Mouse (Mus musculus) heart, embryonic 12.5 days (tissue): ENCODE measurements at regions not wholly inside any gene's neighbourhood (a gene's known extent, or its start where the extent isn't known, plus 50 kb on each side); places are given as distances from the start of the nearest gene placed in this dataset. TPM values are rescaled to one million over a fixed set of nuclear protein-coding genes. Genes with fewer than 3 reads are reported as not detected.

Experiments used
- ATAC-seq: fragments of 200-750 bp; cut with Nextera tagmentation; 2 replicates; pipeline ENCODE4 v1.8.0; 2017; ENCODE audit warnings: moderate TSS enrichment, moderate library complexity; ENCODE audit not compliant: insufficient number of reproducible peaks, low FRiP score
- H3K27ac ChIP-seq: fragments of 300-500 bp; sonication (generic); 2 replicates; pipeline ENCODE4 v1.5.1; 2016; ENCODE audit warnings: mild to moderate bottlenecking, moderate library complexity; ENCODE audit not compliant: poor library complexity, severe bottlenecking
- H3K27me3 ChIP-seq: fragments of 300-500 bp; sonication (generic); replicated peaks from 2 replicates; pipeline ENCODE4 v1.6.1; 2016; ENCODE audit warnings: mild to moderate bottlenecking, moderate library complexity
- H3K36me3 ChIP-seq: fragments of 300-500 bp; sonication (generic); 2 replicates; pipeline ENCODE4 v1.6.1; 2016; ENCODE audit warnings: mild to moderate bottlenecking, moderate library complexity
- H3K4me1 ChIP-seq: fragments of 300-500 bp; sonication (generic); replicated peaks from 2 replicates; pipeline ENCODE4 v1.6.1; 2016; ENCODE audit warnings: mild to moderate bottlenecking
- H3K4me2 ChIP-seq: fragments of 300-500 bp; sonication (generic); 2 replicates; pipeline ENCODE4 v1.6.1; 2016; ENCODE audit warnings: mild to moderate bottlenecking, moderate library complexity
- H3K4me3 ChIP-seq: fragments of 300-500 bp; sonication (generic); 2 replicates; pipeline ENCODE4 v1.5.1; 2016; ENCODE audit warnings: mild to moderate bottlenecking
- H3K9ac ChIP-seq: fragments of 300-500 bp; sonication (generic); 2 replicates; pipeline ENCODE4 v1.6.1; 2016; ENCODE audit warnings: mild to moderate bottlenecking, moderate library complexity
- H3K9me3 ChIP-seq: fragments of 300-500 bp; sonication (generic); replicated peaks from 2 replicates; pipeline ENCODE4 v1.6.1; 2016; ENCODE audit warnings: mild to moderate bottlenecking, moderate library complexity
- WGBS: fragments of 180-500 bp; shearing (Covaris S2); methylation state at CpG from one replicate; pipeline ENCODE4 v1.1.7; 2016; 5-methylcytosine and 5-hydroxymethylcytosine counted together
- microRNA-seq: library from miRNA; unstranded; fragments of <30 nt; microRNA quantifications from one replicate; pipeline ENCODE4, GENCODE M21; 2017

GRCm38 (mm10) chr3:17865112-17865511, 83.1 kb upstream of the Cypt12 start:
- Histone ChIP-seq H3K36me3 (no peaks in the 10 kb centered on the region), H3K9me3 (no peaks in the 10 kb centered on the region), H3K4me3 (no peak overlapping the region), H3K27ac (no peak overlapping the region), H3K27me3 (no peaks in the 10 kb centered on the region), H3K9ac (no peak overlapping the region), H3K4me2 (no peak overlapping the region), H3K4me1 (no peaks in the 10 kb centered on the region)
- ATAC-seq = no peak
- 71% methylated on average over 4 of the region's 4 CpGs for WGBS

GRCm38 (mm10) chr3:17870895-17871482, 77.2 kb upstream of the Cypt12 start:
- no peak for ATAC-seq

GRCm38 (mm10) chr3:17895869-17896268, 52.3 kb upstream of the Cypt12 start:
- no peaks in the 10 kb centered on the region for H3K36me3 ChIP-seq
- H3K9me3 ChIP-seq = no peaks in the 10 kb centered on the region
- H3K4me3 ChIP-seq = no peak overlapping the region
- 19% methylated on average over 2 of the region's 2 CpGs for WGBS
- no peak overlapping the region for H3K9ac ChIP-seq
- no peak overlapping the region for H3K4me2 ChIP-seq
- H3K4me1 ChIP-seq = no peaks in the 10 kb centered on the region
- ATAC-seq = no peak
- no peak overlapping the region for H3K27ac ChIP-seq
- H3K27me3 ChIP-seq = no peaks in the 10 kb centered on the region

More at GRCm38 (mm10) chr3:17870895-17871482, 77.2 kb upstream of the Cypt12 start:
- H3K27me3 ChIP-seq = no peaks in the 10 kb centered on the region
- no peaks in the 10 kb centered on the region for H3K9me3 ChIP-seq
- no peak overlapping the region for H3K9ac ChIP-seq
- no peaks in the 10 kb centered on the region for H3K4me1 ChIP-seq
- 45% methylated on average over 4 of the region's 4 CpGs for WGBS
- H3K27ac ChIP-seq = no peak overlapping the region
- H3K4me2 ChIP-seq = no peak overlapping the region
- no peak overlapping the region for H3K4me3 ChIP-seq
- H3K36me3 ChIP-seq = no peaks in the 10 kb centered on the region

GRCm38 (mm10) chr3:17896756-17897155, 51.5 kb upstream of the Cypt12 start:
- Histone ChIP-seq H3K27ac (no peak overlapping the region), H3K4me3 (no peak overlapping the region), H3K4me1 (no peaks in the 10 kb centered on the region), H3K36me3 (no peaks in the 10 kb centered on the region), H3K4me2 (no peak overlapping the region), H3K9me3 (no peaks in the 10 kb centered on the region), H3K27me3 (no peaks in the 10 kb centered on the region), H3K9ac (no peak overlapping the region)
- WGBS = 83% methylated on average over 4 of the region's 4 CpGs
- ATAC-seq = no peak

Small RNAs in the stretch of these regions (microRNA-seq; reads per million reads assigned to microRNA genes)
- gene Mir124a-2 = not detected
